Mouse (Mus musculus) heart, embryonic 11.5 days (tissue): ENCODE data around the gene Ssr3. TPM values are rescaled to one million over a fixed set of nuclear protein-coding genes. Genes with fewer than 3 reads are reported as not detected.
A peak's percentile ranks its signal among the peaks of the same experiment; 100 is the strongest.

Experiments used
- ATAC-seq: fragments of 200-750 bp; cut with Nextera tagmentation; replicated peaks from 2 replicates; pipeline ENCODE4 v1.8.0; 2017; ENCODE audit warnings: moderate library complexity; ENCODE audit not compliant: insufficient number of reproducible peaks, low FRiP score, low TSS enrichment
- H3K27ac ChIP-seq: fragments of 300-500 bp; sonication (generic); 2 replicates; pipeline ENCODE4 v1.5.1; 2014; ENCODE audit warnings: mild to moderate bottlenecking, low read depth, low read length
- H3K27me3 ChIP-seq: fragments of 300-500 bp; sonication (generic); 2 replicates; pipeline ENCODE4 v1.6.1; 2014; ENCODE audit warnings: mild to moderate bottlenecking, low read length, mixed read lengths; ENCODE audit not compliant: control insufficient read depth, insufficient read depth
- H3K36me3 ChIP-seq: fragments of 300-500 bp; sonication (generic); 2 replicates; pipeline ENCODE4 v1.6.1; 2014; ENCODE audit warnings: mild to moderate bottlenecking, low read length, moderate library complexity, mixed read lengths; ENCODE audit not compliant: control insufficient read depth, insufficient read depth
- H3K4me1 ChIP-seq: fragments of 300-500 bp; sonication (generic); 2 replicates; pipeline ENCODE4 v1.6.1; 2014; ENCODE audit warnings: low read length; ENCODE audit not compliant: control insufficient read depth, insufficient read depth
- H3K4me2 ChIP-seq: fragments of 300-500 bp; sonication (generic); 2 replicates; pipeline ENCODE4 v1.6.1; 2014; ENCODE audit warnings: mild to moderate bottlenecking, moderate library complexity
- H3K4me3 ChIP-seq: fragments of 300-500 bp; sonication (generic); 2 replicates; pipeline ENCODE4 v1.5.1; 2014; ENCODE audit warnings: low read depth, low read length
- H3K9ac ChIP-seq: fragments of 300-500 bp; sonication (generic); 2 replicates; pipeline ENCODE4 v1.6.1; 2014; ENCODE audit warnings: mild to moderate bottlenecking, low read depth, low read length, moderate library complexity
- H3K9me3 ChIP-seq: fragments of 300-500 bp; sonication (generic); replicated peaks from 2 replicates; pipeline ENCODE4 v1.6.1; 2016; ENCODE audit warnings: low read length; ENCODE audit not compliant: control insufficient read depth
- WGBS: fragments of 180-500 bp; shearing (Covaris S2); extraction: QIAGEN DNeasy Blood & Tissue Kit; methylation state at CpG from one replicate; pipeline ENCODE4 v1.1.7; 2014; ENCODE audit not compliant: insufficient replicate concordance; 5-methylcytosine and 5-hydroxymethylcytosine counted together
- polyA plus RNA-seq: library from polyadenylated mRNA; unstranded; fragments of >200 nt; fragmentation: Nextera tagmentation; extraction: Ambion mirVana; gene quantifications from 2 replicates; pipeline ENCODE4 v1.2.1, GENCODE M21; 2014

Ssr3 gene
- polyA plus RNA-seq, 1 experiment from 2014 or later: 267 TPM

DNA sequence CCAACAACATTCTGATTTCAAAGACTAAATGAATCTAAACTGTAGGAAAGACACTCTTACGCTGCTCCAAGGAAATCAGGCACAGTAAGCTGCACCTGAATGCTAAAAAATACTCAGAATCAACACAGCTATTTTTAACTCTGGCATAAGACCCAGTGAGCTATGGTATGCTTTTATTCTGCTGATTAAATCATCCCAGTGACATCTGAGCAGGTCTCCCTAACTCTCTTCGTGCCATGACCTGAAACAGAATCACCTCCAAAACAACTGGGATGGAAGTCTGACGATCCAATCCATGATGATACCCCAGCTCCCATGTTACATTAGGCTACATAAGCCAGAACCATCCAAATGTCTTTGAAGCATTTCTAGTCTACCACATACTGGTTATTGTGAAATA lies 8.0 kb downstream of the Ssr3 start:
- H3K9me3 ChIP-seq: no peaks in the 10 kb centered on the region
- no peak overlapping the region for H3K27ac ChIP-seq
- WGBS: 85% methylated on average over 3 of the region's 3 CpGs
- no peak overlapping the region for H3K4me3 ChIP-seq
- no peak overlapping the region for H3K9ac ChIP-seq
- no peak overlapping the region for H3K4me2 ChIP-seq
- peaks cover 23% of the 10 kb centered on the region for H3K36me3 ChIP-seq
- H3K4me1 ChIP-seq: peaks cover 9% of the 10 kb centered on the region
- no peaks in the 10 kb centered on the region for H3K27me3 ChIP-seq
- ATAC-seq: no peak

DNA sequence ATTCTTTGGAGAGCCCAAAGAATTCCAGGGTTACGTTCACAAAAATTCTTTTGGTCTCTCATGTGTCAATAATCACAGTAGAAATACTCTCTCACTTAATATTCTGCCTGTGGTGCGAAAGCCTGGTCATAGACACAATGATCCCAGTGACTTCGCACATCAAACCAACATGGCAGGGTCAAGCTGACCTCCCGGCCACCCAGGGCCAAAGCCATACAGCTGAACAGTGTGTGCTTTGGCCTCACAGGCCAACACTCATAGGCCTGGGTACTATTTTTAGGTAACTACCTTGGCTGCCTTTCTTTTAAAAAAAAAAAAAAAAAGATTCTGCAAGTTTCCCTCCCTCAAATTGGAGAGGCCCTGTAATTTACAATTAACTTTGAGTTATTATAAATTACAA lies 11.3 kb downstream of the Ssr3 start:
- Histone ChIP-seq H3K27me3 (no peaks in the 10 kb centered on the region), H3K9ac (no peak overlapping the region), H3K4me2 (no peak overlapping the region), H3K27ac (no peak overlapping the region), H3K9me3 (no peaks in the 10 kb centered on the region), H3K4me1 (peaks cover 7% of the 10 kb centered on the region), H3K36me3 (peaks cover 6% of the 10 kb centered on the region), H3K4me3 (no peak overlapping the region)
- no peak for ATAC-seq
- WGBS: 77% methylated on average over 4 of the region's 4 CpGs

DNA sequence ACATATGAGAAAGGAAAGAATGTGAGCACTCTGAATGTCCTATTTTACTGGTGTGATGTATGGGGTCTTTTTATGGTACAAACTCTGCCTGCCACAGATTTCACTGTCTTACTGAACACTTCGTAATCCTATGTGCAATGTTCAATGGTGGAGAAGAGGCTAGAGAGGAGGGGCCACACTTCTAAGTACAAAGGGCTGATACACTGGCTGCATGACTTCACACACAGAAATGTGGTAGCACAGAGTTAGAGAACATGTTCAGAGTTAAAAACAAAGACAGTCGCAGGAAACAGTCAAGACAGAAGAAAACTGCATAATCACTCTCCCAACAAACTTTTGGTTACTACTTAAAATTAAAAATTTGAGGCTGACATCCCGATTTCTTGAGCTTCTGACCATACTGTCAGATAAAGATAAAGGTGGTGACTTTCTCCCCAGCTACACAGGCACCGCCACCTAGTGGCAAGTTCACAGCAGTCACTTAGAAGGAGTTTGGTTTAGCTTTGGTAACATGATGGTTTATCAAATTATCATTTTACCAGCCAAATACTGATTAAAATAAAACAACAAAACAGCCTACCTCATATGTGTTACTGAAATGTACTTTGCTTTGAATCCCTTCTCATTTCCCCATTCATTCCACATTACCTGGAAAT lies 12.4 kb downstream of the Ssr3 start:
- ATAC-seq: no peak
- H3K4me3 ChIP-seq: no peak overlapping the region
- H3K4me1 ChIP-seq: peaks cover 7% of the 10 kb centered on the region
- no peak overlapping the region for H3K4me2 ChIP-seq
- peaks cover 6% of the 10 kb centered on the region for H3K36me3 ChIP-seq
- H3K9ac ChIP-seq: no peak overlapping the region
- no peak overlapping the region for H3K27ac ChIP-seq
- WGBS: 73% methylated on average over 4 of the region's 4 CpGs
- no peaks in the 10 kb centered on the region for H3K27me3 ChIP-seq
- H3K9me3 ChIP-seq: no peaks in the 10 kb centered on the region

DNA sequence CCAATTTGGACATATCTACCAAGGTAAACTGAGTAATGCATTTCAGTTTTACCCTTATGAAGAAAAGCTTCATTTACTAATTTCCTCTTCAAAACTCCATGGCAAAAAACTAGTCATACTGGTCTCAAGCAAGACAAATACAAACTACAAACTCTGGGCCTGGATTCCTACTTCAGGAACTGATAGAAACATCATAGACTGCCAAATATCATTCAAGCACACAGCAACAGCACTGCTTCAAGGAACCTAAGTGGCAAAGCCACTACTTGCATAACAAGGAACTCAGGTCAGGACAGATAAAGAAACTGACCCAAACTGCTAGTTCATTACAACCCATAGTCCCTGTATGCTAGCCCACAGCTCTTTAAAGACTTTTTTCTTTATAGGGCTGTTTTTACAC lies 13.7 kb downstream of the Ssr3 start:
- Histone ChIP-seq H3K4me3 (no peak overlapping the region), H3K9ac (no peak overlapping the region), H3K4me2 (no peak overlapping the region), H3K4me1 (peaks cover 9% of the 10 kb centered on the region), H3K9me3 (no peaks in the 10 kb centered on the region), H3K36me3 (peaks cover 6% of the 10 kb centered on the region), H3K27ac (no peak overlapping the region), H3K27me3 (no peaks in the 10 kb centered on the region)
- no peak for ATAC-seq

DNA sequence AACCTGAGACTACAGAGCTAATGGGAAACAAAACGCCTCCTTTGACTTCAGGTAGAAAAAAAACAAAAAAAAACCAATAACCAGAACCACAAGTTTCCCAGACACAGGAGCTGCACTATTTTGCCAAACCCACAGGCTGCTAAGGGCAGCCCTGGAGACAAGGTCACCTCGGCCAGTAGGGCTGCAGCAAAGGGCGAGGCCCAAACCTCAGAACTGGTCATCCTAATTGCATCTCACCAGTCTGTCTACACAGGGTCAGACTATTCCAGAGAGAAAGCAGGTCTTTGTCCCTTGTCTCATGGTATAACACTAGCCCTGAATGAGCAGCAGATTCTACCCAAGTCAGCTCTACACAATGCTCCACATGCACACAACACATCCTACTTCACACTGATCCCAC lies 17.7 kb downstream of the Ssr3 start:
- no peak for ATAC-seq
- no peak overlapping the region for H3K9ac ChIP-seq
- H3K36me3 ChIP-seq: no peaks in the 10 kb centered on the region
- no peak overlapping the region for H3K4me2 ChIP-seq
- H3K4me1 ChIP-seq: peaks cover 7% of the 10 kb centered on the region; the same call in 1 of the 2 replicates
- H3K9me3 ChIP-seq: no peaks in the 10 kb centered on the region
- 65% methylated on average over 3 of the region's 3 CpGs for WGBS
- no peak overlapping the region for H3K27ac ChIP-seq
- no peak overlapping the region for H3K4me3 ChIP-seq
- H3K27me3 ChIP-seq: no peaks in the 10 kb centered on the region

DNA sequence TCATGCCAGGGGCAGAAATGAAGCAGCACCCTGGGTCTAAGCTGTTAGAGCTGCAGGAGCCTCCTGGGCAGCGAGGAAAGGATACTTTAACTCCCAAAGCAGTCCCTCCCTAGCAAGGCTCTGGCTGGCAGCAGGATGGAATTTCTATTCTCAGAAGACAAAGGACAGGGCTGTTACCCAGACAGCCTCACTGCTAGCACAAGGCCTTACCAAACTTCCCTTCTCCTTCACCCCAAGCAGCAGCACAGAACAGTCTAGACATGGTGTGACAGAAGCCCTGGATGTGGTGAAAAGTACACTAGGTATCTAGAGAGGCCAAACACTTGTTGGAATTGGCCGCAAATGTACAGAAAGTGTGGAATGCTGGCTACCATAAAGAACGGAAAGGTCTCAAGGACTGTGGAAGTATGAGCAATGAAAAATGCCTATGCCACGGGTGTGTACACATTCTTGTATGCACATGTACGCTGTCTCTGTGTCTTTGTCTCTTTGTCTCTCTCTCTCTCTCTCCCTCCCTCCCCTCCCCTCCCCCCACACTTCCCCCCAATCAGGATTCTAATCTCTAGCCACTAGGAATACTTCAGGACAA lies 18.7 kb downstream of the Ssr3 start:
- 61% methylated on average over 5 of the region's 5 CpGs for WGBS
- Histone ChIP-seq H3K27me3 (no peaks in the 10 kb centered on the region), H3K36me3 (no peaks in the 10 kb centered on the region), H3K9me3 (no peaks in the 10 kb centered on the region), H3K4me1 (peaks cover 7% of the 10 kb centered on the region; the same call in 1 of the 2 replicates), H3K4me2 (no peak overlapping the region), H3K9ac (no peak overlapping the region), H3K4me3 (no peak overlapping the region), H3K27ac (0 out of 2 replicates have a peak overlapping the region, but pooled peaks have one; percentile 37)
- no peak for ATAC-seq

DNA sequence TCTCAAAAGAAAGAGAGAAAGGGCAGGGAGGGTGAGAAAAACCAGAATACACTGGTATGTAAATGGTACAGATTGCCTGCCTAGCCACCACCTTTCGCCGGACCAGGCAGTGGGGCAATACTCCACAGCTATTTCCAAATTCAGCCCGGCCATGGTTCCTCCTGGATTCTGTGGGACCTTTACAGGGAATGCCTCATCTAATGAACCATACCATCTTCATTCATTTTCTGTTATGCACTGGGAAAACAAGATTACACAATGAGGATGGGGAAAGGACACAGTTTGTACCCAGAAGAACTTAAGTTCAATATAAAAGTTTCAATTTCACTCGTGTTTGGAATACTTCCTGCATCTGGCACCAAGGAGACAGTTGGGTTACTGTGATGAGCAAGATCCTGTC lies 19.9 kb downstream of the Ssr3 start:
- Histone ChIP-seq H3K36me3 (no peaks in the 10 kb centered on the region), H3K4me3 (no peak overlapping the region), H3K9ac (no peak overlapping the region), H3K27me3 (no peaks in the 10 kb centered on the region), H3K27ac (no peak overlapping the region), H3K4me1 (peaks cover 7% of the 10 kb centered on the region; the same call in 1 of the 2 replicates), H3K4me2 (no peak overlapping the region), H3K9me3 (no peaks in the 10 kb centered on the region)
- ATAC-seq: no peak
- 86% methylated on average over 4 of the region's 4 CpGs for WGBS

DNA sequence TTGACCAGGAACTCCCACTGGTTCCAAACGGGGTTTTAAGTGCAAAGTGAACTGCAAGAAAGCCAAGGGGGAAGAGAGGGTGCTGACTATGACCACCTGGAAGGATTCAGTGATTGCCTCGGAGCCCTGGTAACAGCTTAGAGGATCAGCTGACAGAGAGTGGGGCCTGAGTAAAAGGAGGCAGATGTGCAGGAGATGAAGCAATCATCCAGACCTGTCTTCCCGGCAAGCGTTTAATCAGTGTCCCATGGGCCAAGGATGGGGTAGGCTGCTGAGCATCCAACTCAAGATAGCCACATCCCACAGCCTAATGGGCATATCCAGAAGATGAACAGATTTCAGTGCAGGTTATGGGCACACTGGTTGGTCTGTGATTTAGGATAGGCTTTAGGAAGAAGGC lies 24.5 kb downstream of the Ssr3 start:
- Histone ChIP-seq H3K27me3 (no peaks in the 10 kb centered on the region), H3K4me1 (no peaks in the 10 kb centered on the region), H3K9me3 (no peaks in the 10 kb centered on the region), H3K4me3 (no peak overlapping the region), H3K4me2 (no peak overlapping the region), H3K36me3 (no peaks in the 10 kb centered on the region), H3K9ac (no peak overlapping the region), H3K27ac (no peak overlapping the region)
- WGBS: 65% methylated on average over 4 of the region's 4 CpGs
- ATAC-seq: no peak
